Mouse (Mus musculus) bone marrow, adult 2 months (tissue): Measurements from ENCODE around the gene Cacybp. TPM values are rescaled to one million over a fixed set of nuclear protein-coding genes. Genes with fewer than 3 reads are reported as not detected.
A peak's percentile ranks its signal among the peaks of the same experiment; 100 is the strongest.

ENCODE experiments used
- H3K27ac ChIP-seq: fragments of 200-500 bp; 2 replicates; pipeline ENCODE4 v1.5.1; 2012; ENCODE audit warnings: low read depth, mild to moderate bottlenecking, control low read depth, inconsistent platforms, low read length; ENCODE audit not compliant: control insufficient read depth, poor library complexity, insufficient read depth
- H3K4me1 ChIP-seq: fragments of 200-500 bp; 2 replicates; pipeline ENCODE4 v1.6.1; 2011; ENCODE audit warnings: low read length; ENCODE audit not compliant: control insufficient read depth, insufficient read depth
- H3K4me3 ChIP-seq: fragments of 200-500 bp; replicated peaks from 2 replicates; pipeline ENCODE3; 2011; ENCODE audit warnings: mild to moderate bottlenecking, low read depth, low read length, control low read depth; ENCODE audit not compliant: control insufficient read depth
- CTCF ChIP-seq: fragments of 200-500 bp; IDR thresholded peaks from 2 replicates; pipeline ENCODE4 v1.5.1; 2011; ENCODE audit warnings: low read length, control low read depth; ENCODE audit not compliant: control insufficient read depth, insufficient read depth
- POLR2A ChIP-seq: fragments of 200-500 bp; IDR thresholded peaks from 2 replicates; pipeline ENCODE4 v1.6.1; 2011; ENCODE audit warnings: low read depth, mild to moderate bottlenecking, control low read depth, low read length, borderline replicate concordance; ENCODE audit not compliant: control insufficient read depth
- WGBS: fragments of 180-500 bp; shearing (Covaris S2); methylation state at CpG from one replicate; pipeline ENCODE4 v1.1.7; 2018; 5-methylcytosine and 5-hydroxymethylcytosine counted together
- polyA plus RNA-seq: library from polyadenylated mRNA; stranded (reverse); fragments of >200 nt; gene quantifications from 2 replicates; pipeline ENCODE4 v1.2.4, GENCODE M21; 2011; ENCODE audit warnings: low replicate concordance; ENCODE audit not compliant: missing spikeins, insufficient read depth, insufficient read length

Gene Cacybp
- polyA plus RNA-seq, 1 experiment = 60.0 TPM

DNA sequence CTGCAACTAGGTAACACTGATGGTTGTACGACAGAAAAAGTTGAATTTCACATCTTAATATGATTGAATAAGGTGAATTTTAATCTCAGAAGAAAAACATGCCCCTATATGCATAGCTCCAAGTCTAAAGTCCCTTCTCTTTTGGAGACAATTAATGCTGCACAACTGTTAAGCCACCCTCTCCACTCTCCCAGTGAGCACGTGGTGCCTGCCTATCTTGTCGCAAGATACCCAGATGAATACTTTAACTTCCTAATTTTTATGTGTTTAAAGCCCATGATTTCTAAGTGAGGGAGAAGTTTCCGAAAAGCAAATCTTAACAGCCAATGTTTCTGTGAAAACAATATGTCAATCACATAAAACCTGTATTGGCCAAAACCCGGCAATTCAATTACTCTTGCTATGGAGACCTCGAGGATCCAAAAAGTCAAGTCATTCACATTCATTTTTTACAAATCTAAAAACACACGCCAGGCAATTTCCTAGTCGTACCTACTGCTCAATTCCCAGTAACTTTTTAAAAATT lies 1.0 kb downstream of the Cacybp start:
- Histone ChIP-seq H3K4me1 (peaks cover 2% of the 10 kb centered on the region; the same call in 1 of the 2 replicates), H3K27ac (no peak overlapping the region; the same call in 1 of the 2 replicates), H3K4me3 (peak overlapping the region; percentile 93)
- under 1% methylated on average over 8 of the region's 8 CpGs for WGBS
- TF ChIP-seq CTCF (no peak), POLR2A (no peak)

DNA sequence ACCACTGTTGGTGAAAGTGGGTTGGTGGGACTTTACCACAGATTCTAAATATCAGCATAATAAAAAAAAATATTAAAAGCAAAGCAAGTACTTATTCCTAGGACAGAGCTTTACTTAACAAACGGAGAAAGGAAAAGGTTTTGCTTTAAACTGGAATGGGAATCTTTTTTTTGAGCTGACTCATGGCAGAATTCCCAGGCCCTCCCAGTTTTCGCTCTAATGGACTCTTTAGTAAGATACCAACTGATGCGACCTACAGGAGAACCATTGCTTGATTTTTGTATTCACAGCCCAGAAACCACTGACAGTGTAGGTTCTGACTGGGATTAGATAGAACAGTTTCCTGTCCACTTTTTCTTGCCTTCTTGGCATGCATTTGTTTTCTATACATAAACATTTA lies 2.1 kb downstream of the Cacybp start:
- peaks cover 2% of the 10 kb centered on the region; the same call in 1 of the 2 replicates for H3K4me1 ChIP-seq
- no peak overlapping the region for H3K4me3 ChIP-seq
- TF ChIP-seq POLR2A (no peak), CTCF (no peak)
- WGBS = 65% methylated on average over 3 of the region's 3 CpGs
- H3K27ac ChIP-seq = no peak overlapping the region

DNA sequence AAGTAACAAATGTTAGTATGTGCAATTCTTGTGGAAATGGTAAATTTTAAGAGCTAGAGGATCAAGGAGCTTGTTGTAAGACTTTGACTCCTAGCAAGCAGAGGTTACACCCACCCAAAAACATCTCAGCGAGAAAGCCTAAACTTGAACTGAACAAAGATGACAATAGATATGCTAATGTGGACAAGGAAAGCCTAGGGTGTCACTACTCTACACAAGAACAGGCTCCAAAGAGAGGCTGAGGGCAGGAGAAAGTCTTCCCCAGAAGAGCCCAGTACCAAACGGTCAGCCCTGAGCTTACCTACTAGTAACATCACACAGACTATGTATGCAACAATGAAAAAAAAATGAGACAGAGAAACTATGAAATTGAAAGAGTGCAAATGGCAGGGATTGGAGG lies 2.8 kb downstream of the Cacybp start:
- TF ChIP-seq CTCF = no peak
- no peak for TF ChIP-seq POLR2A
- WGBS = 74% methylated on average over 2 of the region's 2 CpGs
- Histone ChIP-seq H3K4me1 (peaks cover 2% of the 10 kb centered on the region; the same call in 1 of the 2 replicates), H3K27ac (no peak overlapping the region), H3K4me3 (no peak overlapping the region)

DNA sequence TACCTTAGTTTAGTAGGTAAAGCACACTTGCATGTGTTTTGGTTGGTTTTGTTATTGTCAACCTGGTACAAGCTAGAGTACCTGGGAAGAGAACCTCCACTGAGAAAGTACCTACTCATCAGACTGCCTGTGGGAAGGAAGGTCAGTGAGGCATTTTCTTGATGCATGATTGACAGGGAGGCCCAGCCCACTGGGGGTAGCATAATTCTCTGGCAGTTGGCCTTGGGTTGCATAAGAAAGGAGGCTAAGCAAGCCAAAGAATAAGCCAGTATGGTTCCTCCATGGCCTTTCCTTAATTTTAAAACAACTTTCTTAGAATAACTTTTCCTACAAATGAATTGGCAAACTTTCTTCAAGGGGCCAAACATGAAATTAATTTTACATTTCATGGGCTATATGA lies 7.2 kb downstream of the Cacybp start:
- TF ChIP-seq POLR2A = no peak
- TF ChIP-seq CTCF = no peak
- no peak overlapping the region for H3K27ac ChIP-seq
- no peak overlapping the region for H3K4me3 ChIP-seq
- no peaks in the 10 kb centered on the region for H3K4me1 ChIP-seq

DNA sequence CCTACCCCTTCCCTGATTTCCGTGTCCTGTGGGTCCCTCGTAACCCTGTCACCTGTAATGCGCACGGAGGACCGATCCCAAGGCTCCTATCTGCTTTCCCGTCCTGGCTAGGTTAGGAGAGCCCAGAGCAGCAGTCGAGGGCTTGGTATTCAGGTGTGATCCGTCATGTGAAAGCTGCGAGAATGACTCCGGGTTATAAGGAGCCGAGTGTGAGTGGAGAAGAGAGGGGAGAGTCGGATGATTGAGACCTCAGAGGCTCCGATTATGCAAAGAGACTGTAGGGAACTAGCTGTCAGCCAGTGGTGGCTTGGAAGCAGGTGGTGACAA lies 17.4 kb downstream of the Cacybp start:
- peak overlapping the region; percentile 77 for H3K27ac ChIP-seq
- TF ChIP-seq CTCF = no peak
- TF ChIP-seq POLR2A = no peak
- H3K4me3 ChIP-seq = peak overlapping the region; percentile 99
- no peaks in the 10 kb centered on the region; the same call in 1 of the 2 replicates for H3K4me1 ChIP-seq
- 0% methylated on average over 13 of the region's 13 CpGs for WGBS

DNA sequence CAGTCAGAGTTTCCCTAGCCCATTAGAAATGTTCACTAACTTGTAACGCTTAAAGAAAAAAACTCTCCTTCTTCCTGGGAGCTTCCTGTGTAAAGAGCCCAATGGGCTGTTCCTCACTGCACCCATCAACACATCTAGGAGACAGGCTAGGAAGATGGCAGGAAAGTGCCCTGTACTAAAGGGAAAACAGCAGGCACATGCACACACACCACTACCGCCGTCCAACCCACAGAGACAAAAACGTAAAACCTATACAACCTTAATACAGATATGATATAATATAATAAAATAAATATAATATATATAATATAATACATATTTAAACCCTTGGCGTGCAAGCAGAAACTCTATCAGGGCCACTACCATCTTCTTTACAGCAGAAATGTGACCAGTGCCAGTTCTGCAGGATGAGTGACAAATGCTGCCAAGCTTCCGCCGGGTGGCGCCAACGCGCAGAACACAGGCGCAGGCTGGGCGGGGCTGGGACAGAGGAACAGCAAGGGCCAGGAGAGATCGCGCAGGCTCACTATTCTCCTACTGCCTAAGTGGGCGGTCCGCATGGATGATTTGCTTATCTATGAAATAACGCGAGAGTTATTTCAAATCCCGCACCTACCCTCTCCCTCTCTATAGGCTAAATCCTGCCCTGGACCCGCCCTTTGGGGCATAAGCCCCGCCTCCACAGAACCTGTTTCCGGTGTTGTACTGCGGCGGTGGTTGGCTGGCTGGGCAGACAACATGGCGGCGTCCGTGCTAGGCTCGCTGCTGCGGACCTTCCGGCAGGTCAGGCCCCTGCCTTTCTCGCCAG lies 17.9 kb downstream of the Cacybp start, which contains the start of gene Mrps14:
Gene Mrps14, plus strand, starts transcription at position 687 of the 808 bp plus-strand sequence.
- peak within 1 kb of the TSS; percentile 77 for H3K27ac ChIP-seq
- peak within 1 kb of the TSS; percentile 99 for H3K4me3 ChIP-seq
- WGBS = 6% methylated on average over 31 of the region's 31 CpGs
- H3K4me1 ChIP-seq = no peaks in the 10 kb centered on the region; the same call in 1 of the 2 replicates
- TF ChIP-seq POLR2A (peak; percentile 90; the same call in 1 of the 2 replicates), CTCF (peak; percentile 97)

DNA sequence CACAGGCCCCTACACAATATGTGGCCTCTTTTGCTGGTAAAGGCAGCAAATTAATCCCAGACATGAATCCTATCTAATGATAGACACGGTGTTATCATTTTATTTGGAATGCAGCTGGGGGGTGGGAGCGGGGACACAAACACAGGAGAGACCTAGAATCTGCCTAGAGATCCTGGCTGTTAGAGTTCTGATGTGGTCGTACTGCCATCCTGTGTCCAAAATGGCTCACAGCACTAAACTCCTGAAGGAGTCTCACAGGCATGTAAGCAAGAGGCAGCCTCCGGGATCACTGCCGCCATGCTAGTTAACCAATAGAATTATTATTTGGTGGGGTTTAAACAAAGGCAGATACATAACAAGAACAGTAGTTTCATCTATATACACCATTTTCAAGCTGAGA lies 28.2 kb downstream of the Cacybp start:
- Histone ChIP-seq H3K4me1 (no peaks in the 10 kb centered on the region), H3K27ac (no peak overlapping the region), H3K4me3 (no peak overlapping the region)
- WGBS = 37% methylated on average over 5 of the region's 5 CpGs
- TF ChIP-seq CTCF (0 out of 2 replicates have a peak, but pooled peaks have one; percentile 20), POLR2A (no peak)

DNA sequence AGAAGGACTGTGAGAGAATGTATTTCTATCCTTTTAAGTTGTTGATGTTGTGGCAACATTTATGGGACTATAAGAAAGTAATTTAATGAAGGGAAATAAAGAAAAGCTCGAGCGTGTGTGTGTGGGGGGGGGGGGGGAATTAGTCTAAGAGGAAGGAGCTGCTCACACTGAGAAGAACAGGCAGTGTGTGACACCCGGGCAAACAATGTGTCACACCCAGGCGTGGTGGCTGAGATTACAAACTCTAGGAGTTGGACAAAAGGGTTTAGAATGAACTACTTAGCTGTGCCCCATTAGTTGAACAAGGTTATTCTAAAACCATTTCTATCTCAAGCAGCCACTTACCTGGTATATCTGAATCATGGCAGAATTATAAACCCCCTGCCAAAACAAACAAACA lies 31.5 kb downstream of the Cacybp start:
- 34% methylated on average over 4 of the region's 4 CpGs for WGBS
- H3K27ac ChIP-seq = no peak overlapping the region
- no peak overlapping the region for H3K4me3 ChIP-seq

More for the DNA sequence above, 31.5 kb downstream of the Cacybp start:
- H3K4me1 ChIP-seq = no peaks in the 10 kb centered on the region
- TF ChIP-seq CTCF = no peak
- TF ChIP-seq POLR2A = no peak
